Mouse (Mus musculus): Measurements from ENCODE around the gene Grb2. TPM values are rescaled to one million over a fixed set of nuclear protein-coding genes. Genes with fewer than 3 reads are reported as not detected.

The Grb2 gene
- total RNA-seq, 2 experiments from 2014 or later = 99.1 to 104 TPM

GRCm38 (mm10) chr11:115689137-115689915, 19.1 kb downstream of the Grb2 start:
- DNase-seq = no peak

- DNase-seq = no peak
Observed at GRCm38 (mm10) chr11:115686369-115686768, 22.0 kb downstream of the Grb2 start.

- no peak for DNase-seq
Observed at GRCm38 (mm10) chr11:115685954-115686353, 22.4 kb downstream of the Grb2 start.

GRCm38 (mm10) chr11:115684877-115685276, 23.5 kb downstream of the Grb2 start:
- DNase-seq = peak; percentile 41

- no peak for DNase-seq
Observed at GRCm38 (mm10) chr11:115683326-115683725, 25.1 kb downstream of the Grb2 start.

GRCm38 (mm10) chr11:115682411-115682810, 26.0 kb downstream of the Grb2 start:
- DNase-seq = no peak

GRCm38 (mm10) chr11:115679554-115680238, 28.7 kb downstream of the Grb2 start:
- DNase-seq = no peak

- DNase-seq = no peak
Observed at GRCm38 (mm10) chr11:115678861-115679260, 29.5 kb downstream of the Grb2 start.

GRCm38 (mm10) chr11:115677511-115677910, 30.9 kb downstream of the Grb2 start:
- no peak for DNase-seq

GRCm38 (mm10) chr11:115676738-115677137, 31.7 kb downstream of the Grb2 start:
- DNase-seq = no peak

- DNase-seq = no peak
Observed at GRCm38 (mm10) chr11:115674235-115674865, 34.0 kb downstream of the Grb2 start.

- no peak for DNase-seq
Observed at GRCm38 (mm10) chr11:115673471-115674234, 34.7 kb downstream of the Grb2 start.

- DNase-seq = no peak
Observed at GRCm38 (mm10) chr11:115672226-115672987, 36.0 kb downstream of the Grb2 start.

GRCm38 (mm10) chr11:115670451-115671050, 37.8 kb downstream of the Grb2 start:
- no peak for DNase-seq

- no peak for DNase-seq
Observed at GRCm38 (mm10) chr11:115663676-115664335, 44.6 kb downstream of the Grb2 start.

- no peak for DNase-seq
Observed at GRCm38 (mm10) chr11:115660376-115660775, 48.0 kb downstream of the Grb2 start.

GRCm38 (mm10) chr11:115658521-115658920, 49.9 kb downstream of the Grb2 start:
- DNase-seq = no peak

GRCm38 (mm10) chr11:115654128-115654527, 54.3 kb downstream of the Grb2 start:
- DNase-seq = no peak

- no peak for DNase-seq
Observed at GRCm38 (mm10) chr11:115653194-115653593, 55.2 kb downstream of the Grb2 start.

- no peak for DNase-seq
Observed at GRCm38 (mm10) chr11:115651680-115652079, 56.7 kb downstream of the Grb2 start.

GRCm38 (mm10) chr11:115649706-115650105, 58.7 kb downstream of the Grb2 start:
- DNase-seq = no peak
